Mouse (Mus musculus) liver, embryonic 14.5 days (tissue): Measurements from ENCODE around the gene Sepsecs.

Experiments used
- CTCF ChIP-seq: IDR thresholded peaks from 2 replicates; pipeline ENCODE4 v1.5.1; 2016; ENCODE audit warnings: antibody characterized with exemption, low read depth, control low read depth
- EP300 ChIP-seq: IDR thresholded peaks from 2 replicates; pipeline ENCODE4 v1.6.1; 2016; ENCODE audit warnings: antibody characterized with exemption, low read depth

- no peak for TF ChIP-seq CTCF
- no peak for TF ChIP-seq EP300
Observed at GRCm38 (mm10) chr5:52638916-52639315, 30.6 kb downstream of the Sepsecs start.
